Mouse (Mus musculus): ENCODE data around the gene Fhdc1.

The Fhdc1 gene

DNA sequence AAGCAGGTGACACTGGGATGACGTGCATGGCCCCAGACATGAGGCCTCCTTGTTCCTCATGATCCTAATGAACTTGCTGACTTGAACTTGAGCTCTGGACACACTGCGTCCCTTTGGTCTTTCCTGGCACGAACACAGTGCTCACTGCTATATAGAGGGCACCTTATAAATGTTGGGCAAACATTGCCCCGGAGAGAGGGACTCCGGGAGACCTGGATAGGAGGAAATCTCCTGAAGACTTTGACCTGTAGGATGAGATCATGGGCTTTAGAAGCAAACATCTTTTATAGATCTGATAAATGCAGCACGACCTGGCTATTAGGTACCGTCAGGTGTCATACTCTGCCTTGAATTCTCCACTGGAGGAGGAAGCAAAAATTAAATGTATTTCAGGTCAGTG lies 43.3 kb downstream of the Fhdc1 start:
- no peak for DNase-seq (ENCODE audit: extremely low read depth, insufficient read length, low spot score)

GRCm38 (mm10) chr3:84435288-84436043 lies 44.8 kb downstream of the Fhdc1 start:
- DNase-seq (ENCODE audit: extremely low read depth, insufficient read length, low spot score): no peak

GRCm38 (mm10) chr3:84432797-84433445 lies 47.3 kb downstream of the Fhdc1 start:
- no peak for DNase-seq (ENCODE audit: extremely low read depth, insufficient read length, low spot score)

DNA sequence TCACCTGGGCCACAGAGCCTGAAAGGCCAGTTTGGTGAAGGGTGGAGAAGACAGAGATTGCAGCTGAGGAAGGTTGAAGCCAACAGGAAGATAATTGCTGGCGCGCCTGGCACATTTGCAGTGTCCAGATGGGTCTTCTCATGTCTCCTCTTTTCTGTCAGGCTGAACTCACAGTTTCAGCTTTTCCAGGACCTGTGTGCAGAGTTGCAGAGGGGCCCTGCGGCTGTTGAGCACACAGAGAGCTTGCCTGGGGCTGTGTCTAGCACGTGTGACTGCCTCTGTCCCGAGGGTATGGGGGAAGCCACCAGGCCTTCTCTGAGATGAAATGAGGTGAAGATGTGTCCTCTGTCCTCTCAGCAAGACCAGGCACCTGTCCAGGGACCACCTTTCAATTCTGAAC lies 49.0 kb downstream of the Fhdc1 start:
- no peak for DNase-seq (ENCODE audit: extremely low read depth, insufficient read length, low spot score)

- no peak for DNase-seq (ENCODE audit: extremely low read depth, insufficient read length, low spot score)
These were observed 50.1 kb downstream of the Fhdc1 start for GRCm38 (mm10) chr3:84430152-84430551.

- peak; percentile 82 for DNase-seq (ENCODE audit: extremely low read depth, insufficient read length, low spot score)
These were observed 51.1 kb downstream of the Fhdc1 start for GRCm38 (mm10) chr3:84428994-84429725.

DNA sequence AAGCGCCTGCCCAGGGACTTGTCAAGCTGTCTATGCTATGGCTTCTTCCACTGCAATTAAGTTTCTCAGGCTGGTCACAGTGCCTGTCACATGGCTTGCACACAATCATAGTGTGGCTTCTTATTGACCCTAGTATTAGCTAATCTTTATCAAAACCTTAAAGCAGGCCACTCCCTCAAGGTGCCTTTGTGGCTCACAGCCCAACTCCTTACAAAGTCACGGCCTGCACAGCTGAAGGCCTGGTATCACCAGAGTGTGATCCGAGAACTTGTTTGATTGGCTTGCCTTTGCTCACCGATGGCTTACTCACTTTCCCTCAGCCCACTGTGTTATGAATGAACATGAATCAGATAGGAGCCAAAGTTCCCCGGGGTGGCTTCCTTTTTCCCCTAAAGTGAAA lies 52.5 kb downstream of the Fhdc1 start:
- DNase-seq (ENCODE audit: extremely low read depth, insufficient read length, low spot score): no peak

GRCm38 (mm10) chr3:84422340-84422739 lies 57.9 kb downstream of the Fhdc1 start:
- no peak for DNase-seq (ENCODE audit: extremely low read depth, insufficient read length, low spot score)

DNA sequence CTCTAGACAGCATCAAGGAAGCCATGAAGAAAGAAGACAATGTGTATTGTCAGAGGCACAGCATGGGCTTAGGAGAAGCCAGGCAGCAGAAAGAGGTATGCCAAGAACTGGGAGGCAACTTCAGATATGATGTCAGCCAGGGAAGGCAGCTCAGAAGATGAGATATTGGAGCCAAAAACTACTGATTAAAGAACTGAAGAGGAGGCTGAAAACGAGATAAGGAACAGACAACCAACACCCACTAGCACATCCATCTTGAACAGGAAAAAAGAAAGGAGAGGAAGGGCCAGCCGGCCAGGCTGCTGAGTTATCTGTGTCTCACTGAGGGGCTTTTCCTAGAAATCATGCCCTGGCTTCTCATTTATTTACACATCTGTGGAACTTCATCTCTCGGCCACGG lies 66.4 kb downstream of the Fhdc1 start:
- no peak for DNase-seq (ENCODE audit: extremely low read depth, insufficient read length, low spot score)

GRCm38 (mm10) chr3:84412920-84413319 lies 67.3 kb downstream of the Fhdc1 start:
- no peak for DNase-seq (ENCODE audit: extremely low read depth, insufficient read length, low spot score)

DNA sequence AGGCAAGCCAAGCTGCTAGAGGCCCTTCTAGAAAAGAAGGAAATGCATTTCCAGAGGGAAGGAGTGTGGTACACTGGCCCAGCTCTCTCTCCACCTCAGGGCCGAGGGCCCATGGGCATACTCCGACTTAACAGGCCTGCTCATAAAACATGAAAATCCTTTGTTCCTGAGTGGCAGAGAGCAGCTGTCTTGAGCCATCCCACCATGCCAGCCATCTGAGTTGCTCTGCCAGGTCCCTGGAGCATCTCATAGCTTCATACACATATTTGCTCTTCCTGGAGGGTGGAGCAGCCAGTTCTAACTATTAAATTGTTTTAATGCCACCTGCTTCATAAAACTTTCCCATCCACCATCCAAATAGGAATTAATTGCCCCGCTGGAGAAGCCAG lies 70.8 kb downstream of the Fhdc1 start:
- no peak for DNase-seq (ENCODE audit: extremely low read depth, insufficient read length, low spot score)

- no peak for DNase-seq (ENCODE audit: extremely low read depth, insufficient read length, low spot score)
These were observed 71.3 kb downstream of the Fhdc1 start for GRCm38 (mm10) chr3:84408756-84409473.

DNA sequence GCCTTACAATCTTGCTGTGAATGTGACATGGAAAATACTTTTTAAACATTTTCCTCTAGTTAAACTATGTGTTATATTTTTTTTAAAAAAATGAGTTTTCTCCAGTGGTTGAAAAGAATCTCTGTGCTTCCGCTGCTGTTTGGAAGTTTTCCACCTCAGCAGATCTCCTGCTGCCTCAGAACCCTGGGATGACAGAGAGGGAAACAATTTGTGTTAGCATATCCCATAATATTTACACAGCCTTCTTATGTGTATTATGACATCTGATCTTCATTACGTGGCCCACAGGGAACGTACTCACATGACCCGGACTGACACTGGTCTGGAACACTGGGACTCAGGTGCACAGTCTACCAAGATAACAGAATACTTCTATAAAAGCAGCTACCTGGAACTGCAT lies 74.7 kb downstream of the Fhdc1 start:
- no peak for DNase-seq (ENCODE audit: extremely low read depth, insufficient read length, low spot score)

DNA sequence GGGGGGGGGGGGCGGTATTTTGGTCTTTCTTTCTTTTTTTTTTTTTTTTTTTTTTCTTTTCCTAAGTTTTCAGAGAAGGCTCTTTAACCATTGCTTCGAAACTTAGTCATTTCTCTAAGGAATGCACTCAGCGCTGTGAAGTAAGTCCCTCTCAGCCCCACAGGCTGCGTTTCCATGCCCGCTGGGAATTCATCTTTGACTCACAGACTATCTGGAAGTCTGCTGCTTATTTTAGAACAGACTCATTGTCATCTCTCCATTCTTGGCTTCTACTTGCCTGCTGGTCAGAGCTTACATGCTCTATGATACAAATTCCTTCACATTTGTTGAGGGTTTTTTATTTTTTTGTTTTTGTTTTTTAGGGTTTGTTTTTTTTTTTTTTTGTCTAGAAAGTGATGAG lies 76.8 kb downstream of the Fhdc1 start:
- DNase-seq (ENCODE audit: extremely low read depth, insufficient read length, low spot score): peak; percentile 73

DNA sequence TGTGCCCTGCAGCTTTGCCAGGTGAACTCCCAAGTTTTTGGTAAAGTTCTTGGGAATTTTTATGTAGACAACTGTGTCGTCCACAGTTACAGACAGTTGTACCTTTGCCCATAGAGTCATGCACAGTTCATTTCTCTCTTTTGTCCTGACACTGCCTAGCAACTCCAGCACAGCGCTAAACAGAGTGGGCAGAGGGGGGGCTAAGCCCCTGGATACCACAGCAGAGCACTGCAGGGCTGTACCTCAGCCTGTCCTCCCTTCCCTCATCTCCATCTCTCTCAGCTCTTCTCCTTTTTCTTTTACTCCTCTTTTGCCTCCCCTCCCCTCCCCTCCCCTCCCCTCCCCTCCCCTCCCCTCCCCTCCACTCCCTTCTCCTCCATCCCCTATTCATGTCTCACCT lies 77.5 kb downstream of the Fhdc1 start:
- DNase-seq (ENCODE audit: extremely low read depth, insufficient read length, low spot score): no peak

DNA sequence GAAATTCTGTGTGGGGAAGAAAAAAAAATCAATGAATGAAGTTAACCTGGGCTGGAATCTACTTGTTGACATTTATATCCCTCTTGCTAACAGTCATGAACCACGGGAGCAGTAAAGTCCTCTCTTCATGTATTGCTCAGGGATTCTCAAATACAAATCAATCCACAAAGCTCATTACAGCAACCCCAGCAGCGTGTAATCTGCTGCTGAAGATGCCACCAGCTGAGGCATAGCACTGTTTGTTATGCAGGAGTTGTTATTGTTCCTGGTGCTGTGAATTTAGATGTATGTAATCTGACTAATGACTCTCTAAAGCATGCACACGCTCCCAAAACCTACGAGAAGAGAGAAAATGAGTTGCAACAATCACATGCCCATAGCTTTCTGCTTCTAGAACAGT lies 82.3 kb downstream of the Fhdc1 start:
- DNase-seq (ENCODE audit: extremely low read depth, insufficient read length, low spot score): no peak

- no peak for DNase-seq (ENCODE audit: extremely low read depth, insufficient read length, low spot score)
These were observed 84.0 kb downstream of the Fhdc1 start for GRCm38 (mm10) chr3:84396240-84396639.

- no peak for DNase-seq (ENCODE audit: extremely low read depth, insufficient read length, low spot score)
These were observed 84.4 kb downstream of the Fhdc1 start for GRCm38 (mm10) chr3:84395840-84396239.

DNA sequence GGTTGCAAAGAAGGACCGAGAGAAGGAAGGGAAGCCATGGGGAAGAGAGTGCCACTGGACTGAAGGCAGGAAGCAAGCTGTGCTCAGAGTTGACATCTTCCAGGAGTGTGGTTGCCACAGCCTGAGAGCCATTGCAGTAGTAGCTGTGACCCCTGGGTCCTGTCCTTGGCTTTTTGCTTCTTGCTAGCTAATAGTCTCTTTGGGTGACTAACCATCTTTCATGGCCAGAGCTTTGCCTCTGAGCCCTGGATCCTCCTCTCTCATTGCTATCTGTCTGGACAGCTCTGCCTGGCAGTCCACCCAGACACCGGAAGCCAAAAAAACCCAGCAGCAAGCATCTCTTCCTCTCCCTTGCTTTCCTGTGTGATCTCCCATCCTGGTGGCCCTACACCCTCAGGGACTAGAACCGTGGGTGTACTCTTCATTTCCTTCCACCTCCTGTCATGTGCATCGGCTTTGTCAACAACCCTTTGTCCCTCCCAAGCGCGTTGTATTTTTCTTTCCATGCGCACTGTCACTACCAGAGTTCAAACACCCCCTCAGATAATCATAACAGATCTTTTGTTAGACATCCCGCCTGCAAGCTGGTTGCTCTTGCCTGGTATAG lies 85.3 kb downstream of the Fhdc1 start:
- no peak for DNase-seq (ENCODE audit: extremely low read depth, insufficient read length, low spot score)

Data from 3134 (cell line).